Mouse (Mus musculus): Measurements from ENCODE around the gene Phf24.

Gene Phf24

DNA sequence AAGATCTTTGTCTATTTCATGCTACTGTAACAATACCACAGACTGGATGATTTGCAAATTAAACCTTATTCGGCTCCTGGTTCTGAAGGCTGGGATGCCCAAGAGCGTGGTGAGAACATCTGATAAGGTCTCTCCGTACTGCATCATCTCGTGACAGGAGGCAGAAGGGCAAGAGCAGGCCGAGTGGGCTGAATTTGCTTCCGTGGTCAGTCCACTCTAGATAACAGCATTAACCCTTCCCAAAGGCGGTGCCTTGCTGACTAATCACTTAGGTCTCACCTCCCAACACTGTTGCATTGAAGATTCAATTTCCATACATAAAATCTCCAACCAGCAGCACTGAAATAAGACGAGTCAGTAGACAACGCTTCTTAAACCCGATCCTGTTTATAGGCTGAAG, 3.1 kb upstream of the Phf24 start:
- no peak for DNase-seq (ENCODE audit: low spot score in 2 of 2)

DNA sequence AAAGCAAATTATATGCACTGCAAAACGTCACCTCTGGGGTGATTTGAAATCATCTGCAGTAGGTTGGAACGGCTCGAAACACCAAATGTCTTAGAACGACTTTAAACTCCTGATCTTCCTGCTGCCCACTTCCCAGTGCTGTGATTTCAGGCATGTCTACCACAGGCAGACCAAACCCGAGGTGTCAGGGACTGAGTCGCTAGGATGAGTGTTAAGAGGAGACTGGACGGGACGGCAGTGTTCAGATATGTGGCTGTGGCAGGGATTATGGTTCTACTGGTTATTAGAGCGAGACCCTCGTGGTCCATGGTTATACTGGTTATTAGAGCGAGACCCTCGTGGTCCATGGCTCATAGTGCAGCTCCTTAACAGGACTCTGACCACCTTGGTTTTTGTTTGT, 1.1 kb upstream of the Phf24 start:
- DNase-seq (ENCODE audit: low spot score in 2 of 2) = no peak

DNA sequence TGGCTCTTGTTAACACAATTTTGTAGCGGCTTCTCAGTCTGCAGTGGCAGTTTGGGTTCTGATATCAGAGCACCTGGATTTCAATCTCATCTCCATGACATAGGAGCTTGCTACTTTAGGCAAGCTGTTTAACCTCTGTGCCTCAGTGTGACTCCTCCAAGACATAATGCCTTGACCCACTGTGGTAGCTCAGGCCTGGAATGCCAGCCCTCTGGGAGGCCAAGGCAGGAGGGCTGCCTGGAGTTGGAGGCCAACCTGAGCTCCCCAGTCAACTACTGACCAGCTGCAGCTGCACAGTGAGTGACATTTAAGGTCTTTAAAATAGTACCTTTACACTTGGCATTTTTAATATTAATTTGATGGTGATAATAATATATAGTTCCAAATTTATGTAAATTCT, 494 bp upstream of the Phf24 start:
- DNase-seq (ENCODE audit: low spot score in 2 of 2) = no peak

DNA sequence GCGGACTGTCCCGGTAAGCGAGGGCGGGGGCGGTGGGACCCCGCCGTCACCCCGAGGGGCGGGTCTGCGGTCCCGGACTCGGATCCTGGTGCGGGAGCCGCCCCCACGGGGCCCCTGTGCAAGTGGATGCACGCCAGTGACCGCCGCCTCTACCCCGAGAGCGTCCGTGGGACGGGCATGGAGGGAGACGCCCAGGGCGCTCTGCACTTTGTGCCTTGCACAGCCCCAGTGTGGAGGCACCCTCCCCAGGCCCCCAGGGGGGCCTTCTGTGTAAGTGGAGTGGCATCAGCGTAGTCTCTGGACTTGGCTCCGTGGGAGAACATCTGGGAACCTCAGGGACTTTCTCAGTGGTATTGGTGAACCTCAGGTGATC, 928 bp downstream of the Phf24 start:
- DNase-seq (ENCODE audit: low spot score in 2 of 2) = no peak

DNA sequence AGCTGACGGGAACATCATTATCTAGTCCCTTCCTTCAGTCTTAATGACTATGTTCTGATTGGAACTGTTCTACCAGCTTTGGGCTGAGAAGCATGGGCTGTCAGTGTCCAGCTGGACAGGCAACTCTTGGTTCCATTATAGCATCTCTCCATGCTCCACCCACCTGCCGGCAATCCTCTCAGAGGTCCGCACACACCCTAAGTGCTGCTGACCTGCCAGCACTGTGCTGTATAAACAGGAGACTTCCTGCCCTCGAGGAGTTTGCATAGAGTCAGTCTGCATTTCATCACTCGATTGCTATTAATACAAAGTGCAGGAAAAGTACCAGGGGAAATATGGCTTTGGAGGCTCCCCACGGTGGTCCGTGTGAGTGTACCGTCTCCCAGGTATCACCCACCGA, 4.3 kb downstream of the Phf24 start:
- no peak for DNase-seq (ENCODE audit: low spot score in 2 of 2)

DNA sequence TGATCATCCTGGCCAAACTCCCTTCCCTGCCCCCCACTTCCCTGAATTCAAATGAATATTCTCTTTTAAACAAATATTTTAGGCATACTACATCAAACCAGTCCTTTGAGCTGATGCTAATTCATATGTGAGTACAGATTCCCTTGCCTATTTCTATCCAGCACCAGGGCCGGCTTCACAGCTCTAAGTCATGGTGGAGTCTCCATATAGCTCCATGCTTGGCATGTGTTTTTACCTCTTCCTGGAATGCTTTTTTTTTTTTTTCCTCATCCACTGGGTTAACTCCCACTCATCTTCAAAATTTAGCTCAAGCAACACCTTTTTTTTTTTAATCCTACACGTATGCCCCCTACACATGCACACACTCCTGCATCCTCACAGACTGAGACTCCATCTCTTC, 5.1 kb downstream of the Phf24 start:
- peak in 1 of 2 experiments; percentile 81 for DNase-seq (ENCODE audit: low spot score in 2 of 2)

DNA sequence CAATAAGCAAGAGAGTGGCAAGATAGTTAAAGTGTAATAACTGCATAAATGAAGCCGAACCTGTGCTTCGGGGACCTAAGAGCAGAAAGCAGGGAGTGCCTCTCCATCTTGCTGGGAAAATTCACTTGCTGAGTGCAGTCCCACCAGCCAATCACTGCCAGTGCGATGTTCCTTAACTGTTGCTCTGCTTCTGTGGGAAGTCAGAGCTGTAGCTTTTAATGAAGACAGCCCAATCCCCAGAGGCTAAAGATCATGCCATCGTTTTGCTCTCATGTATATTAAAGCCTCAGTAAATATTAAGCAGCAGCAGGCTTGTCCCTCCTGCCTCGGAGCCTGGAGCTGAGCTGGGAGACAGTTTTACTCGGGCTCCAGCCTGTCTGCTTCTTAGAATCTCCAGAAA, 5.6 kb downstream of the Phf24 start:
- DNase-seq (ENCODE audit: low spot score in 2 of 2) = no peak

DNA sequence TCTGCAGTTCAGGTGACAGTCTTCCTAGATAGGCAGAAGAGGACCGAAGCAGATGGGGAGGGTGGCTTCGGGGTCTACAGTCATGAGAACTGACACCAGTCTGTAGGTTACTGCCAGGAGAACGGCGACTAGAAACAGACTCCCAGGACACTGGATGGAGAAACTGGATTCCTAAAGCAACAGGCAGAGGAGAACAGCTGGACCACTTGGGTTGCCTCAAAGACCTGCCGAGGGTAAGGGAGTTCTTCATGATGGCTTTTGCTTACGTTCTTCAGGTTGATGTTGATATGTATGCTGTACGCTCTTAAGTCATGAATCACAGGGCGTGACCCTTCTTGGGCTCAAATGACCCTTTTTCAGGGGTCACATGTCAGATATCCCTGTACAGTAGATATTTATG, 6.0 kb downstream of the Phf24 start:
- DNase-seq (ENCODE audit: low spot score in 2 of 2) = no peak

DNA sequence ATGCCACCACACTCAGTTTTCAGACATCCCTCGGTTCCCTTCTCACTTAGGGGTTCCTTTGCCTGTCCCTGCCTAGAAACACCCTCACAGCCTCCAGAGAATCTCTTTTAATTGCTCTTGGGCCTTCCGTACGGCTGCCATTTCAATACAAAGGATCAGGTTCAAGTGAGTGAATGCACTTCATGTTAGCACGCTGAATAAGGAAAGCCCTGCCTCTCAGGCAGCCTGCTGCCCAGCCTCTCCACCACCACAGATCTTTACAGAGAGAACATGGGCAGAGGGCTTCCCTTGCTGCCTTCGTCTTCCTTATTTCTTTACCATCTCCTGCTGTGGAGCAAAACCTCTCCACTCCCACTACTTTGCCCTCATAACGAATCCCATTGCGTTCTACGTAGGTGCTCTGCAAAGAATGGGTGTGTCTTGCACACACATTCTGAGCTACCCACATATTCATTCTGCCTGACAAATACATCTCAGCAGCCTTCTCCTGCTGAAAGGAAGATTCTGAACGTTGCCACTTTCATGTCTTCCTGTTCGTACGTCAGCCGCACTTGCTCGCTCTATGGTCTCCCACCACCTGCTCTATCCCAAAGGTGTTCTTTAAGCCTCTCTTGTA, 7.7 kb downstream of the Phf24 start:
- no peak for DNase-seq (ENCODE audit: low spot score in 2 of 2)

DNA sequence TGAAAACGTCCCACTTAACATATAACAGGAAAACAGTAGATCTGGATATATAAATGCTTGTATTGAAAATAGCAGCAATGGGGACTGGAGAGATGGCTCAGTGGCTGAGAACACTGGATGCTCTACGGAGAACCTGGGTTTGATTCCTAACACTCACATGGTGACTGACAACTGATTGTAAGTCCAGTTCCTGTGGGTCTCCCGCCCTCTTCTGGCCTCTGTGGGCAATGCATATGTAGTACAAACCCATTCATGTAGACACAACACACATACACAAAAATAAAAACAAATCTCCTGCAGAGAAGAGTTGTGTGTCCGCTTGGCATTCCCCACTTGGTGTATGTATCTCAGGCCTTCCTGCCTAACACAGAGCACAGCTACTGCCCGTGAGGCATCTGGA, 11.7 kb downstream of the Phf24 start:
- peak in 1 of 2 experiments; percentile 0 for DNase-seq (ENCODE audit: low spot score in 2 of 2)

DNA sequence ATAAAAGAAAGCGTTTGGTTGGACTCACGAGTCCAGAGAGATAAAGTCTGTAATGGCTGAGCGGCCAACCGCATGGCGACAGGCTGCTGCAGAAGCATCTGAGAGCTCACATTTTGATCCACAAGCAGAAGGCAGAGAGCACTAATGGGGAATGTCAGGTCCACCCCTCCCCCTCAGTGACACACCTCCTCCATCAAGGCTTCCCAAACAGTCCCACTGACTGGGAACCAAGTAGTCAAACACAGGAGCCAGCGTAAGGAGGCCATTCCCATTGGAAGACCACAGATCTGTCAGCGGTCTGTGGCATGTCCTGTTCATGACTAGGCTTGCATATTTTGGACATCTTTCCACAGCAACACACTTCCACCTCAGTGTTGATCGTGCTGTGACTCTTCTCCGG, 12.5 kb downstream of the Phf24 start:
- DNase-seq (ENCODE audit: low spot score in 2 of 2) = peak in 1 of 2 experiments; percentile 1

DNA sequence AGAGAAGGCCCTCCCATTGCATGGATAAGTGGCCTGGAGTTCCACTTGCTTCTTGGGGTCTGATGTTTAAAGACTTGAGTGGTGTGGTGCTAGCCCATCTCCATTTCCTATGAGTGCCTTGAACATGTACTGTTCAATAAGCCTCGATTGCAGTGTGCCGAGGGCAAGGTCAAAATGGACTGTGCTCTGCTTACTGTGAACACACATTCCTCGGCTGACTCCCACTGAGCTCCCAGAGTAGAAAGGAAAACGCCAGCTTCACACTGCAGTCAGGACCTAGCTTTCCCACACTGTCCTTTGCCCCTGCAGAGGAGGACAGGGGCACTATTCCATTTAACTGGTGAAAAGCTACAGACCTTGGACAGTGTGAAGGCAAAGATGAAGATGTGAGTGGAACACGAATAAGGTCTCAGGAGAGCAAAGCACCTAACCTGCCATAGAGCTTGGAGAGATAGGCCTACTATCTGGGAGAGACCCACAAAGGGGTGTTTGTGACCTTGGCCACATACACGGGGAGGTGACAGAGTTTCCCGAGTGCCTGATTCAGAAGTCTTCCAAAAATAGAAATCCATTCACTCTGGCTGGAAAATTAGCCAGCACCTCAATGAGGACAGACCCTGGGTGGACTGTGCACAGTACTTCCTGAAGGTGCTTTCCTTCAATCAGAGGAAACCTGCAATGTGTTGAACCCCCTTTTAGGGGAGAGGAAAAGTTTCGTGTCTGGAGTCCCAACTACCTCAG, 15.9 kb downstream of the Phf24 start:
- DNase-seq (ENCODE audit: low spot score in 2 of 2) = peak in 1 of 2 experiments; percentile 0

DNA sequence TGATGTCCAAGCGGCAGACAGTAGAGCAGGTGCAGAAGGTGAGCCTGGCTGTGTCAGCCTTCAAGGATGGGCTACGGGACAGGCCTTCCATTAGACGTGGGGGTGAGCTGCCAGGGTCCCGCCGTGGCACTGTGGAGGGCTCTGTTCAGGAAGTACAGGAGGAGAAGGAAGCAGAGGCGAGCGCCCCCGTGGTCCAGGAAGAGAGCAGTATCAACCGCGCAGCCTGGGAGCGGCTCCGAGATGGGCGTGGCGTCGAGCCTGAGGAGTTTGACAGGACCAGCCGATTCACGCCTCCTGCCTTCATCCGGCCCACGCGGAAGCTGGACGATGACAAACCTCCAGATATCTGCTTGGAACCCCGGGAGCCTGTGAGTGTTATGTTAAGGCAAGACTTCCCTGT, 17.2 kb downstream of the Phf24 start:
- no peak for DNase-seq (ENCODE audit: low spot score in 2 of 2)

DNA sequence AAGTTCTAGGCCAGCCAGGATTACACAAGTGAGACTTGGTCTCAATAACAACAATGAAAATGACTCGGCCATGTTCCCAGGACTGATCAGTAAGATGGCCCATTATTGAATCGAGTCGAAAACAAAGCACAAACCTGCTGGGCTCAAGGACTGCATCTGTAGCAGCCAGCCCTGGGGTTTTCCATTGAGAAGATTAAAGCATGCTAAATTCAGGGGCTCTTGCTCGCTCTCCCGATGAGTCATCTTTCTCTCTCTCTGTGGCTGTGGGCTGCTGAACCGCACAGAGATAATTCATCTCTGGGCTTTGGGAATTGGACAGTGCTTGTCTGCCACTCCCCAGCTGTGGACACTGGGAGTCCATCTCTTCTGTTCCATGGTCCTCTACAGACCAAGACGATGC, 24.9 kb downstream of the Phf24 start:
- no peak for DNase-seq (ENCODE audit: low spot score in 2 of 2)

DNA sequence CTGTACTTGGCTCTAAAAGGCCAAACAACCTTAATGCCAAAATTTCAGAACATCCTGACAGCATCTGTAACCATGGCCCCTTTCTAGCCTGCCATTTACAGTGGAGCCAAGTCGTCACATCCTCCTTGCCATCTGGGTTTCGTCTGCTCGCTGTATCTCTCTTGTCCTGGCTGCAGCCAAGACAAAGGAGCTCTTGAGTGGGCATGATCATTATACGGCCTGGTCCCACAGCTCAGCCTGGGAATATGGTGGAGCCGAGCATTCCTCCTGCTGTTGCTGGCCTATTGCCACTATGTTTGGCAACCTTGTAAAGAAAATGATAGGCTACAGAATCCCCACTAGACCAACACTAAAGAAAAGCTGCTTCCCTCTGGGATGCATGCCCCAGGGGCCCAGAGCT, 26.9 kb downstream of the Phf24 start:
- DNase-seq (ENCODE audit: low spot score in 2 of 2) = no peak

DNA sequence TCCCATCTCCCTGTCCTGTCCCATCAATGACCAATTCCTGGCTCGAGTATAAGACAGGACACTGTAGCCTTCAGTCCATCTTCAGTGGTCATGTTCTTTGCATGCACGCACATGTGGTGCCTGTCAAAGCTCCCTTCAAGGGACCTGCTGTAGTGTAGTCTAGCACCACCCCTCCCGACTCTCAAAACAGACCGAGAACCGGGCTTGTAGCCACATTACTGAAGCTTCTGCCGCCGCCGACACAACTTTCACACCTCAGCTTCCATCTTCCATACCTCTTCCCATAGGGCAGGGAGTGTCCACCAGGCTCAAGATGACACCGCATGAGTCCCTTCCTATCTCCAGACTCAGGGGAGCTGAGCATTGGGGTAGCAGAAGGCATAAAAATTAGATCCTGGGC, 27.7 kb downstream of the Phf24 start:
- DNase-seq (ENCODE audit: low spot score in 2 of 2) = no peak

DNA sequence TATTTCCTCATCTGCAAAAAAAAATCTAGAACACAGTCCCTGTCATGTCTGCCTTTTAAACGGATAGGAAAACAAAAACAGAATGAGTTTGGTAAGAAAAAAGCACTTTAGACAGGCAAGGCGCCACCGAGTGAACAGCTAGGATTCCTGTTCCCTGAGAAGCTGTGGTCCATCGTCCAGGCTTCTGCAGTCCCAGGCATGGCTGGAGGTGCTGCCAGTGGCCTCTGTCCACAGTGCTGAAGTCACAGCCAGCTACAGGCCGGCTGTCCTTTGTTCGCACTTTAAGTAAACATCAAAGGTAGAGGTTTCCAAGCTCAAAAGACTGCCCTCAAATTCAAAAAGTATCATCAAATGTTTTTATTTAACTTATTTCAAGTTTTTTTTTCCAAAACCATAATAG, 28.6 kb downstream of the Phf24 start:
- DNase-seq (ENCODE audit: low spot score in 2 of 2) = no peak

DNA sequence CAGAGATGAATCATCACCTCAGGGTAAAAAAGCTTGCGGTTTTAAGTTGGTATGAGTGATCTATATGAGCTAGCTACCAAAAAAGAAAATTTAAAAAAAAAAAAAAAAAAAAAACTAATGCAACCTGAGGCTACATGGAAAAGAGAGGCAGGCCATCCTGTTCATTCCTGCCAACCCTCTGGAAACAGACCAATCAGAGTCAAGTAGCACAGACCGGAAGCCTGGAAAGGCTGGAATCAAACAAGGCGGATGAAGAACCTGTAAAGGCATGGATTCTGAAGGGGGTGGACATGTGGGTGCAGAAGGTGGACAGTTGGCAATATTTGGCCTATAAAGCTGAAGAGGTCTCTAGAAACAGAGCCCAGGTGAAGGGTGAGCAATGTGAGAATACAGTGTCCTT, 29.0 kb downstream of the Phf24 start:
- DNase-seq (ENCODE audit: low spot score in 2 of 2) = no peak

DNA sequence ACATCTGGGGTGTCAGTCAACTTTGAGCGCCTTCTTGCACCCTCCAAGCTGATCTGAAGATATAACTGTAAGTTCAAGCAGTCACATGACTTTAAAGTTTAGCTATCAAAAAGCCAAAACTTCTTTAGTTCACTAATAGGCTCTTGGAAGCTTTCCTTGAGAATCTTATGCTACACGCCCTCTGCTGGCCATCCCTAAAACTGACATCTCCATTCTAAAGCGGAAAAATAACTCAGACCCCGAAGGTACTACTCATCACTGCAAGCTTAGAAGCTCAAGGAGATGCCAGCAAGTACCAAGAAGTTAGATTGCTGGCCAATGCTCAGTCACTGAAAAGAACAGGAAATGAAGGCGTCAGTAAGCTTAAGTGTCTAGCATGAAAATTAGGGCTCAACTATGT, 29.5 kb downstream of the Phf24 start:
- DNase-seq (ENCODE audit: low spot score in 2 of 2) = peak in 1 of 2 experiments; percentile 69

DNA sequence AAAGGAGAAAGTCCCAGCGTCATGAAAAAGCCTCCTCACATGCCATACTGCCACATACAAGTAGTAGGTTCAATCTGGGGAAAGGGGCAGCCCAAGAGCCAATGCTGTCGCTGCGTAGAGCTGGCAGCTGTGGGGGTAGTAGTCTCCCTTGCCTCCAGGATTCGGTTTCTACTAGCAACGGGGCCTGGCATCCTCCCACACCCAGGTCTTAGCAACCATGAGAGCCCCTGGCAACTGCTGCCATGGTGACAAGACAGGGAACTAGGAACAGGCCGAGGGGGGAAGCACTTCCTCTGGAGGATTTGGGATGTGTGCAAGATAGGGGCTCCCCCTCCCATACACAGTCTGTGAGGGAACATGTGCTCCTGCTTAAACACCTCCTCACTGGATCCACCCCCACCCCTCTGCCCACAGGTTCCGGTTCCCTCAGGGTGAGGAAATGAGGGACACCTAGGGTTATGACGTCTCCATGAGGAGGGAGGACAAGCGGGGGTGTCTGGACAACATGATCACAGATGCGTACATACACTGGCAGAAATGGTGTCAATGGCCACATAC, 30.4 kb downstream of the Phf24 start:
- DNase-seq (ENCODE audit: low spot score in 2 of 2) = peak; percentile 94 to 95

DNA sequence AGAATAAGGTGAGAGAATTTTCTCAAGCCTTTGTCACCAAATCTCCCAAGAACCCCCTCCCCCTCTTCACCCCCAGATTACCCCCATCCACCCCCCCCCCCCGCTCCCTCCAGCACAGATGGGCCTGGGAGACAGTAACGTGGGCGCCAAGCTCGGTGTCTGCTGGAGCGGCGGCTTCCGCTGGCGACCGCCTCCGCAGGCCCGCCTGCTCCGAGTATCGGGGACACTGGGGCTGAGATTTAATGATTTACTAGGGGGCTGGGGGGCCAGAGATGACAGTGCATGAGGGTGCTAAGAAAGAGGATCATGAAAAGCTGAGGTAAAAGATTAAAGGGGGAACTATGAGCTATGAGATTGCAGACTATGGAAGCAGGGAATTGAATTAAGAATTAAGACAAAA, 32.1 kb downstream of the Phf24 start:
- DNase-seq (ENCODE audit: low spot score in 2 of 2) = peak in 1 of 2 experiments; percentile 60

DNA sequence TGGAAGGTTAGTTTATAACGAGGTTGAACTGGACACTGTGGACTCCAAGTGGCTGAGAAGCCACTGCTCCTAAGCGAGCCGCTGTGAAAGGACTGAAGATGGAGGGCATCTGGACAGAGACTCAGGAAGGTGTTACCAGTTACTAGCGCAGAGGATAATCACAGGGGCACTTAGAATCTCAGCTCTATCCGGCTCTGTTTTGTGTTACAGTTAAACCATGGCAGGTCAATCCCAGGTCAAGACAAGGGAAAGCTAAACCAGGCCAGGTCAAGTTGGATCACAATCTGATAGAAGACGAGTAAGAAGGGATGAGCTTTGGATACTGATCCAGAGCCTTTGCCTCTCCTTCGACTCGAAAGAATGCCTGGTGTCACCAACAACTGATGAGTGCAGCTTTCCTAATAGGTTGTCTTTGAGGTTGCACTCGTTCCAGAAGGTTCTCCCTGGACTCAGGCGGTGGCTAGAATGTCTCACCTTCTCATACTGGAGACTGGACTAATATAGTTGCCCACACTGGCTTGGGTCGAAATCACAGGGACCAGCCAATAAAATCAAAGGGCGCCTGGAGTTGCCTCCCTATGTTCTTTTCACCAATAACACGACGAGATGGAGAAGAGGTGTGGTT, 32.7 kb downstream of the Phf24 start:
- DNase-seq (ENCODE audit: low spot score in 2 of 2) = no peak

DNA sequence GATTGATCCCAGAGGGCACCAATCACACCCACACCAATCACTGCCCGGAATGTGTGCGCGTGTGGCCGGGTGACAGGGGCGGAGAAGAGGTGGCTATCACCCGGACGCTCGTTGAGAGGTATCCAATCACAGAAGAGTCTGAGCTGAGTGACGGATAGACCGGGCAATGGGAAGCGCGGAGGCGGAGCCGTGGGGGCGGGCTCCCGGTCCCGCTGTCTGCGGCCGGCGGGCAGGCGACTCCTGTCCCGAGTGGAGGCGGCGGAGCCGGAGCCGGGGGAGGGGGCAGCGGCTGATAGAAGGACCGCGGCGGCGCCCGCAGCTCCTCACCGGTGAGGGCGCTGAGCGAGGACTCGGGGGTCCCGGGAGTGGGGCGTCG, 33.2 kb downstream of the Phf24 start, which contains the start of gene Dnajb5:
Gene Dnajb5, plus strand, starts transcription at position 139 of the 376 bp plus-strand sequence.
- DNase-seq (ENCODE audit: low spot score in 2 of 2) = peak; percentile 98 to 99

All from right cerebral cortex, postnatal 36 days (tissue).